Mouse (Mus musculus): ENCODE data around the gene Ech1.

DNA sequence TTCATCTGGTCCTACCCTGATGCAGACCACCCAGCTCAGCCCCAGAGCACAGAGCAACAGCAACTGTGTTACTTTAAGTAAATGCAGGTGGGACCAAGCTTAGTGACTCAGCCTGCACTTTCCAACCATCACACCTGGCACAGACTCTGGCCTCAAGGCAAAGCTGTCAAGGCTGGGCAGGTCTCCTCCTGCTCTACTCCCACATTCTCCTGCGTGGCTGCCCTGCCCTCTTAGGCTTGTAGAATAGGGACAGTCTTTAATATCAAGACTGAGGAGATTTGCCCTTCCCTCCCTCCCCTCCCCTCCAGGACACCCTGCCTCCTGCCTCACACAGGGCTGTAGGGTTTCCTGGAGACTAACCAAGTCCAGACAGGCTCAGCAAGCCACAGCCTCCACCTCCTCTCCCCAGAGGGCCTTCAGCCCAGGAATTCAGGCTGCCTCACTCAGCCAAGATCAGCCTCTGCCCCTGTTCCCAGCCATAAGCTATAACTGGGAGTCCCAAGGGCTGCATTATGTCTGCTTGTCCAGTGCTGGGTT is 24.8 kb downstream of the Ech1 start:
- TF ChIP-seq CTCF (IDR thresholded peaks at IDR 0.05; ENCODE audit: control insufficient read depth, insufficient read depth, low read length) (no peak), POLR2A (IDR thresholded peaks at IDR 0.05; ENCODE audit: borderline replicate concordance, control insufficient read depth, low read depth, low read length) (no peak)

Measured in bone marrow, adult 2 months (tissue).